Mouse (Mus musculus) kidney, embryonic 14.5 days (tissue): ENCODE measurements around the gene Tmub2. TPM values are rescaled to one million over a fixed set of nuclear protein-coding genes. Genes with fewer than 3 reads are reported as not detected.
A peak's percentile ranks its signal among the peaks of the same experiment; 100 is the strongest.

Experiments used
- ATAC-seq: fragments of 200-750 bp; cut with Nextera tagmentation; 2 replicates; pipeline ENCODE4 v1.8.0; 2017; ENCODE audit warnings: moderate number of reproducible peaks, mild to moderate bottlenecking, moderate TSS enrichment, moderate library complexity; ENCODE audit not compliant: low FRiP score, low TSS enrichment
- H3K27ac ChIP-seq: fragments of 300-500 bp; sonication (generic); 2 replicates; pipeline ENCODE4 v1.5.1; 2014; ENCODE audit warnings: low read depth, mild to moderate bottlenecking, low read length, moderate library complexity, mixed read lengths
- H3K27me3 ChIP-seq: fragments of 300-500 bp; sonication (generic); 2 replicates; pipeline ENCODE4 v1.6.1; 2014; ENCODE audit warnings: mild to moderate bottlenecking, low read length; ENCODE audit not compliant: control insufficient read depth, insufficient read depth
- H3K36me3 ChIP-seq: fragments of 300-500 bp; sonication (generic); 2 replicates; pipeline ENCODE4 v1.6.1; 2014; ENCODE audit warnings: low read length, mixed read lengths; ENCODE audit not compliant: control insufficient read depth, insufficient read depth
- H3K4me1 ChIP-seq: fragments of 300-500 bp; sonication (generic); 2 replicates; pipeline ENCODE4 v1.6.1; 2014; ENCODE audit warnings: low read length, mixed read lengths; ENCODE audit not compliant: control insufficient read depth, insufficient read depth
- H3K4me2 ChIP-seq: fragments of 300-500 bp; sonication (generic); replicated peaks from 2 replicates; pipeline ENCODE4 v1.6.1; 2014; ENCODE audit warnings: low read depth, mild to moderate bottlenecking, low read length
- H3K4me3 ChIP-seq: fragments of 300-500 bp; sonication (generic); 2 replicates; pipeline ENCODE4 v1.5.1; 2014; ENCODE audit warnings: mild to moderate bottlenecking, low read length
- H3K9ac ChIP-seq: fragments of 300-500 bp; sonication (generic); 2 replicates; pipeline ENCODE4 v1.6.1; 2014; ENCODE audit warnings: low read depth, mild to moderate bottlenecking, low read length, moderate library complexity
- H3K9me3 ChIP-seq: fragments of 300-500 bp; sonication (generic); 2 replicates; pipeline ENCODE4 v1.6.1; 2016; ENCODE audit warnings: low read length; ENCODE audit not compliant: control insufficient read depth
- WGBS: fragments of 180-500 bp; shearing (Covaris S2); extraction: QIAGEN DNeasy Blood & Tissue Kit; methylation state at CpG from one replicate; pipeline ENCODE4 v1.1.7; 2014; 5-methylcytosine and 5-hydroxymethylcytosine counted together
- polyA plus RNA-seq: library from polyadenylated mRNA; unstranded; fragments of >200 nt; fragmentation: Nextera tagmentation; extraction: Ambion mirVana; gene quantifications from 2 replicates; pipeline ENCODE4 v1.2.1, GENCODE M21; 2014

Gene Tmub2
- polyA plus RNA-seq, 1 experiment from 2014 or later, result 54.2 TPM

GRCm38 (mm10) chr11:102316572-102317297 is 32.0 kb downstream of the Tmub2 start:
- H3K9me3 ChIP-seq, result no peaks in the 10 kb centered on the region
- ATAC-seq, result peak; percentile 56
- under 1% methylated on average over 62 of the region's 80 CpGs for WGBS

DNA sequence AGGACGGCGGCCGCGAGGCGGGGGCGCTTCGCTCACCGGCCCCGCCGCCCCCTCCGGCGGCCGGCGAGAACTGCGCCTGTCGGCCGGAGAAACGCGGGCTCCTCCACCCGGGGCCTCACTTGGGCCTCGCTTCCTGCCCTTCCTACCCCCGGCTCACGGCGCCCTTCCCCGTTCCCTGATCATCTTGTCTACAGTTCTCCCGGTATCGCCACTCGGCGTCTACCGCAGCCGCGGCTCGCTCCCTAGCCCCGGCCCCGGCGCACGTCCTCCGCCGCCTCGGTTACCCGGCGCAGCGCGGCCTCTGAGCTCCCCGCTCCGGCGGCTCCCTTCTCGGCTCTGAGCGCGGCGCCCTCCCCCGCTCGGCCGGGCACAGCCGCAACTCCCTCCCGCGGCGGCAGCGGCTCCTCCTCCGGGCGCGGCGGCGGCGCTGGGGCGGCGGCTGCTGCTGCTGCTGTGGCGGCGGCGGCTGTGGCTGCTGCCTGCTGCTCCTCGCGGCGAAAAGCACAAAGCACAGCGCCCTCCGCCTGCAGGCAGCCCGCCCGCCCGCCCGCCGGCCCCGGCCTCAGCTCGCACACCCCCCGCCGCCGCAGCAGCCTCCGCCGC is 32.7 kb downstream of the Tmub2 start:
- H3K9me3 ChIP-seq, result no peaks in the 10 kb centered on the region
- H3K27me3 ChIP-seq, result no peaks in the 10 kb centered on the region
- no peak for ATAC-seq
- peaks cover 8% of the 10 kb centered on the region; the same call in 1 of the 2 replicates for H3K4me1 ChIP-seq
- H3K9ac ChIP-seq, result peak overlapping the region; percentile 100
- peak overlapping the region; percentile 100 for H3K4me3 ChIP-seq
- WGBS, result under 1% methylated on average over 73 of the region's 87 CpGs
- peaks cover 32% of the 10 kb centered on the region for H3K36me3 ChIP-seq
- peak overlapping the region; percentile 91 for H3K4me2 ChIP-seq
- H3K27ac ChIP-seq, result peak overlapping the region; percentile 99

More at GRCm38 (mm10) chr11:102316572-102317297, 32.0 kb downstream of the Tmub2 start:
- Histone ChIP-seq H3K27me3 (no peaks in the 10 kb centered on the region), H3K4me3 (peak overlapping the region; percentile 100), H3K9ac (peak overlapping the region; percentile 100), H3K36me3 (peaks cover 39% of the 10 kb centered on the region), H3K4me2 (peak overlapping the region; percentile 91), H3K27ac (peak overlapping the region; percentile 99), H3K4me1 (peaks cover 8% of the 10 kb centered on the region; the same call in 1 of the 2 replicates)

DNA sequence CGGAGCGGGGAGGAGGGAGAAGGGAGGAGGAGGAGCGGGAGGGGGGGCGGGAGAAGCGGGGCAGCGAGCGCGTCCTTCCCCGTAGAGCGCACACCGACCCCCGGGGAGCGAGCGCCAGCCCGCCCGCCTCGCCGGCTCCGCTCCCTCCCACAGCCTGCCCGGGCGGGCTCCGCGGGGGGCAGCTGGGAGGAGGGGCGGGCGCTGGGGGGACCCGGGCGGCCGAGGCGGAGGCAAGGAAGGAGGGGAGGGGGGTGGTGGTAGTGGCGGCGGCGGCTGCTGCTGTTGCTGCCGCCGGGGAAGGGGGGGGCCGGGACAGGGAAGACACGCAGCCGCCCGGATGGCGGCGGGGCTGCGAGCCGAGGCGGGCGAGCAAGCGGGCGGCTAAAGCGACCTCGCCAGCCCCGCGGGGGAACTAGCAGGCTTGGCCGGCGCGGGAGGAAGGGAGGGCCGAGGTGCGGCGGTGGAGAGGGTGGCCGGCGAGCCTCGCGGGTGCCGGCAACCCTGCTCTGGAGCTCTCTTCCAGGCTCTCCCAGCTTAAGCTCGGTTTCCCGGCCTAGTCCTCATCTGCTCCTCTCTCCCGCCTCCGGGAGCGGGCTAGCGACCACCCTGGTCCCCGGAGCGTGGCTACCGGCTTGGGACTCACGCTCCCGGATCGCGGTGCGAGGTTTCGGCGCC is 33.3 kb downstream of the Tmub2 start:
- WGBS, result under 1% methylated on average over 48 of the region's 77 CpGs
- Histone ChIP-seq H3K27me3 (no peaks in the 10 kb centered on the region), H3K4me1 (peaks cover 8% of the 10 kb centered on the region; the same call in 1 of the 2 replicates), H3K9ac (peak overlapping the region; percentile 100), H3K27ac (peak overlapping the region; percentile 99), H3K4me2 (peak overlapping the region; percentile 91), H3K36me3 (peaks cover 26% of the 10 kb centered on the region), H3K9me3 (no peaks in the 10 kb centered on the region), H3K4me3 (peak overlapping the region; percentile 100)
- ATAC-seq, result peak; percentile 58

DNA sequence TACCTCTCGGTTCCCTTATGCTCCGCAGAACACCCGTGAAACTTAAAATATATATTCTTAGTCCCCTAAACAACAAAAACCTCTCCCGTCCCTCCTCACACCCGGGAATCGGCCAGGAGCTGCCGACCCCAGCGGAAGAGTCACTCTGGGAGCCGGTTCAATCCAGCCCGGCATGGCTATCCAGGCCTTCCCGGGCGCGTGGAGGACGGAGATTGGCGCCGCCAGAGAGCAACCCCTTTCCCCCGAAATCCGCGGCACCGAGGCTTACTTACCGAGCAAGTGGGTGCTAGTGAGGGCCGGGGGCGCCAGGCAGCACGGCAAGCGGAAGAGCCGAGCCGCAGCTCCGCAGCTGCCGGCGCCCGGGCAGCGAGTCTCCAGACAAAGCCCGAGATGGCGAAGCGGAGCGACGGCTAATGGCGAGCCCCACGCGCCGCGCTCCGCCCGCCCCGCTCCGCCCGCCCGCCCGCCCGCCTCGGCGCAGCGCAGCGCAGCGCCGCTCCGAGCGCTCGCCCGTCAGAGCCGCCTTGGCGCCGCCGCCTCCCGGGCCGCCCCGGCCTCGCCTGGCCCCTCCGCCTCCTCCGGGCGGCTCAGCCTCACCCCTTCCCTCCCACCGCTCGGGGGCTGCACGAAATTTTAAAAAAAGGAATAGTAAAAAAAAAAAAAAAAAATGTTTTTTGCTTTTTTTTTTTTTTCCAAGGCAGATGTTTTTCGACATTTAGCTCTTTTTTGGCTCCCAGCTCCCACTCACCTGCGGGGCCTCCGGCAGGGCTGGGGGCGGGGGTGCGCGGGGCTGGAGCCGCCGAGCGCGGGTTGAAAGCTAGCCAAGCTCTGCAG is 34.1 kb downstream of the Tmub2 start:
- peak overlapping the region; percentile 100 for H3K9ac ChIP-seq
- ATAC-seq, result no peak
- H3K36me3 ChIP-seq, result peaks cover 18% of the 10 kb centered on the region
- H3K4me1 ChIP-seq, result peaks cover 8% of the 10 kb centered on the region; the same call in 1 of the 2 replicates
- H3K9me3 ChIP-seq, result no peaks in the 10 kb centered on the region
- under 1% methylated on average over 72 of the region's 84 CpGs for WGBS
- H3K27ac ChIP-seq, result peak overlapping the region; percentile 99
- H3K4me3 ChIP-seq, result peak overlapping the region; percentile 100
- H3K4me2 ChIP-seq, result peak overlapping the region; percentile 91
- no peaks in the 10 kb centered on the region for H3K27me3 ChIP-seq

- no peaks in the 10 kb centered on the region for H3K27me3 ChIP-seq
- no peaks in the 10 kb centered on the region for H3K9me3 ChIP-seq
- peak within 1 kb of the TSS; percentile 100 for H3K9ac ChIP-seq
- H3K27ac ChIP-seq, result peak within 1 kb of the TSS; percentile 99
- under 1% methylated on average over 25 of the region's 25 CpGs for WGBS
- peak within 1 kb of the TSS; percentile 91 for H3K4me2 ChIP-seq
- peak within 1 kb of the TSS; percentile 100 for H3K4me3 ChIP-seq
- peaks cover 12% of the 10 kb centered on the region for H3K36me3 ChIP-seq
- peak; percentile 5; the same call in 1 of the 2 replicates for ATAC-seq
- H3K4me1 ChIP-seq, result peaks cover 8% of the 10 kb centered on the region; the same call in 1 of the 2 replicates
Measured at GRCm38 (mm10) chr11:102319410-102319792, 34.7 kb downstream of the Tmub2 start, which contains the start of gene Ubtf. Gene Ubtf, minus strand, starts transcription at chr11:102319742.

DNA sequence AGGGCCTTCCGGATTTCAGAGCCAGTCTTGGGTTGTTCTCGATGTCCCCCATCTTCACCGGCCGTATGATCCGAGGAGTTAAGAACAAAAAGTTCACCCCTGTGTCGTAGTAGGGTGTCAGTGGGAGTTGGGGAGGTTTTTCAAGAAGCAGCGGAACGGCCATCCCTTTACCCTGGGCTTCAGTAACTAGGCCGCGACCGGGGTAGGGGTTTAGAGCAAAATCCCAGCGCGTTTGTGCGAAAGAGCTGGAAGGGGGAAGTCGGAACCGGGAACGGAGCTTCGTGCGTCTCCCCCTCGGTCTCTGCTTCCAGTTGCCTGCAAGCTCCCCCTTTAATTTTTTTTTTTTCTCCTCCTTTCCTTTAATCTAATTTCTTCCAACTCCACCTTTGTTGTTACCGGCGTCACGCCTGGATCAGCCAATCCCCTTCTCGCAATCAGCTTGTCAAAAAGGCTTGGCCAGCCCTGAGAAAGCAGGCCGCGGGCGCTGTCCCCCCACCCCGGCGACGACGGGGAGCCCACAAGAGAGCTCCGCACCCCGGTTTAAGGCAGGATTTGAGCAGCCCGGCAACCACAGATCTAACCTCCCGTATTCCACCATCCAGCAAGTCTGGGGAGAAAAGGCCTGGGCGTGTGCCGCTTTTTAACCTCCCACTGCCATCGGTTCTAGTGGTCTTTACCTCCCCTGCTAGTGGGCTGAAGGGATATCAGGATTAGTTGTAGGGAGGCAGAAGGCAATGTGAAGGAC is 35.4 kb downstream of the Tmub2 start:
- Histone ChIP-seq H3K27ac (peak overlapping the region; percentile 99), H3K9ac (peak overlapping the region; percentile 100), H3K27me3 (no peaks in the 10 kb centered on the region), H3K4me3 (peak overlapping the region; percentile 100), H3K4me2 (peak overlapping the region; percentile 91), H3K36me3 (peaks cover 5% of the 10 kb centered on the region), H3K9me3 (no peaks in the 10 kb centered on the region), H3K4me1 (peaks cover 8% of the 10 kb centered on the region; the same call in 1 of the 2 replicates)
- no peak for ATAC-seq
- 0% methylated on average over 38 of the region's 38 CpGs for WGBS

DNA sequence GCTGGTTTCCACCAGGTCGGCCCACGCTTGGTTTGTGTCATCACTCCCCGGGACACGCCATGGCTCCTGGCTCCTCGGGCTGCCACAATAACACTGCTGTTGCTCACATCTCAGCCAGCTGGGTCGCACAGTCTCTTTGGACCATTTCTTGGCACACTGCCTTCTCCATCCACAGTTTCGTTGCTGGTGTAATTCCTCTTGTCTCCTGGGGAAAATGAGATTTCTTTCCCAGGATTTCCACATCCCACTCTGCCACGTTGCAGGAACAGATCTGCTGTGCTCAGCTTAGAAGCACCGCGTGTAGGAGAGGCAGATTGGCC is 35.9 kb downstream of the Tmub2 start:
- peaks cover 6% of the 10 kb centered on the region; the same call in 1 of the 2 replicates for H3K4me1 ChIP-seq
- peak overlapping the region; percentile 91 for H3K4me2 ChIP-seq
- no peaks in the 10 kb centered on the region for H3K9me3 ChIP-seq
- WGBS, result 12% methylated on average over 10 of the region's 10 CpGs
- no peaks in the 10 kb centered on the region for H3K36me3 ChIP-seq
- peak overlapping the region; percentile 99; the same call in 1 of the 2 replicates for H3K27ac ChIP-seq
- no peak for ATAC-seq
- H3K9ac ChIP-seq, result peak overlapping the region; percentile 100; the same call in 1 of the 2 replicates
- no peaks in the 10 kb centered on the region for H3K27me3 ChIP-seq
- peak overlapping the region; percentile 100 for H3K4me3 ChIP-seq

- 85% methylated on average over 6 of the region's 6 CpGs for WGBS
Measured at GRCm38 (mm10) chr11:102321931-102322330, 37.2 kb downstream of the Tmub2 start.

More at GRCm38 (mm10) chr11:102321931-102322330, 37.2 kb downstream of the Tmub2 start:
- H3K27ac ChIP-seq, result no peak overlapping the region
- H3K9ac ChIP-seq, result no peak overlapping the region
- H3K4me3 ChIP-seq, result no peak overlapping the region
- no peak overlapping the region for H3K4me2 ChIP-seq
- no peaks in the 10 kb centered on the region for H3K9me3 ChIP-seq
- H3K36me3 ChIP-seq, result no peaks in the 10 kb centered on the region
- no peak for ATAC-seq
- H3K27me3 ChIP-seq, result no peaks in the 10 kb centered on the region
- no peaks in the 10 kb centered on the region for H3K4me1 ChIP-seq
